Mouse (Mus musculus): Measurements from ENCODE around the gene Myrfl. TPM values are rescaled to one million over a fixed set of nuclear protein-coding genes. Genes with fewer than 3 reads are reported as not detected.

Myrfl gene
- total RNA-seq, 4 experiments from 2014 or later = 0.16 TPM; not detected in 3

DNA sequence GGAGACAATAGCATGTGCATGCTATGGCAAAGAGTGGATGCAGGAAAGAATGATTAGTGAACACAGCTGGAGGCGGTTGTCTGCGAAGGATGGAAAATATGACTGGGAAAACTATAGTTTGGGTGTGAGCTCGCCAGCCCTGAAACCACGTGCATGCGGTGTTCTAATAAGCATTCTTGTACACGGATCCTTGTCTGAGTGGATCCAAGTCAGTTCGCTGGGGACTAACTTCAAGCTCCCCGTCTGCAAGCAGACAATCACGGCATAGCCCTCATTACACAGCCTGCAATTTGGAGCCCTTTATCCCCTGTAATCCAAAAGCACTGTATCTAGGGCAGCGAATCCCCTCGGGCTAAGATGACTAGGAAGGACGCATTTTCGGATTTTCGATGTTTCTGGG is 136.2 kb downstream of the Myrfl start:
- no peak for DNase-seq (ENCODE audit: low spot score in 2 of 2)

DNA sequence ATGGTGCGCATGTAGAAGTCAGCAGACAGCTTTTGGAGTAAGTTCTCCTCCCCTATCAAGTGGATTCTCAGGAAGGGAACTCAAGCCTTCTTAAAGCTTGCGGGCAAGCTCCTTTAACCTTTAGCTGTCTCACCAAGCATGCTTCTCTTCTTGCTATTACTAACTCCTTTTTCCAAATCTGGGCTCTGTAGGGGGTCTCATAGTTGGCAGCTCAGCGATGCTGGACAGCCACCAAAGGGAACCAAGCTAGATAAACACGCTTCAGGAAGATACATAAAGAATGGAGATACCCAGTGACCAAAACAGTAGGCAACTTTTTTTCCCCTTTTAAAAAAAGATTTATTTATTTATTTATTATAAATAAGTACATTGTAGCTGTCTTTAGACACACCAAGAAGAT is 136.9 kb downstream of the Myrfl start:
- DNase-seq (ENCODE audit: low spot score in 2 of 2) = no peak

DNA sequence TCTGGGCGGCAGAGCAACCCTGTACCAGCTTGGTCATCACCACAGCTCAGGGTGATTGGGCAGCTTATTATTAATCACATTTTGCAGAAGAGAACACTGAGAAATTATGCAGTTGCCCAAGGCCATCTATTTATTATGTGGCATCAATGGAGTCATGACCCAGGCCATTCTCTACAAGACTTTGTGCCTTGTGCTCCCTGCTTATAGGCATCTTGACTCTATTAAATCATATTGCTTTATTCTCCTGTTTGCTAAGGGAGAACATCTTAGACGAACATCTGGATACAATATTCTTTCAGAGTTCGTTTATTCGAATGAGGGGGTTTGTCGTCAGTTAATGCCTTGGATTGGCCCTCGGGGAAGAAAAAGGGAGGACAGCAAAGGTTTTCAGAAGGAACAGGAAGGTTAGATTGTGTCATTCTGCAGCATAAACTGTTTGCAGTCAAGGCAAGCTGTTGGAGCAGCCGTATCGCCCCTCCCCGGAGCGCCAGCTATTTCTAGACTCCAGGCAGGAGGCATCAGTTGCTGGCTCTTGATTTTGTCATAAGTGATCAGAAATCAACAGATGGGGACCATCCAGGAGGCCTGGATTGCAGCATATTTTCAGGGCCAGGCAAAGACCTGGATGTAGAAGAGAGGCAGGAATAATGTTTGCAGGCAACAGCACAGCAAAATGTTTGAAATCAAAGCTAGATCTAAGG is 140.7 kb downstream of the Myrfl start:
- no peak for DNase-seq (ENCODE audit: low spot score in 2 of 2)

DNA sequence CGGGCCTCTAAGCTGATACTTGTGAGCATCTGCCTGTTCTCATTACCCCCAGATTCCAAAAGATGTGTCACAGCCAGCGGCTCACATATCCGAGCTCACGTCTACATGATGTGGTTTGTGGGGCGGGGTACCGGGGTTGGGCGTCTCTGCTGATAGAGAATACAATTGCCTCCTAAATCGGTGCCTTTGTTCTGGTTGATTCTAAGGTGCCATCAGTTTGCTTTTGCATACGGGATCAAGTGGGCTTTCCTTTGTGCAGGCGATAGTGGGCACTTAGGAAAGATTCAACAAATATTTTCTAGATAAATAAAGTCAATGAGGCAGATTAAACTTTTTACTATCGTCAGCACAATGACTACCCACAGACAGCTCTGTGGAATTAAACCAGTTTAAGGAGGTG is 141.8 kb downstream of the Myrfl start:
- DNase-seq (ENCODE audit: low spot score in 2 of 2) = no peak

DNA sequence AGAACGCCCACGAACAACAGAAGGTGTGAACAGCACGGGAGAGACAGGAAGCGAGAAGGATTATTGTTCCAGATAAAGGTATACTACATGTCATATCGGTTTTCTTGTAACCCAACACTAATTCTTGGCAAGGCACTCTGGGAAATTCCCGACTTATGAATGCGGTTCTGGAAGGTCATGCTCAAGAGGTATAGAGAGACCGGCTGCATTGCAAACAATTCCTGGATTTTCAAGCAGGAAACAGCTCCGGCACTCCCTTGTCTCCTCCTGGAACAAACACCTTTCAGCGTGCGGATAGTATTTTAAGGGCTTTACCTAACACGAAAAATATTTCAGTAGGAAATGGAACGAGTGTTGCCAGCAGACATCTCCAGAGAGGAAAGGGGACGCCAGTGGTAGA is 145.8 kb downstream of the Myrfl start:
- no peak for DNase-seq (ENCODE audit: low spot score in 2 of 2)

DNA sequence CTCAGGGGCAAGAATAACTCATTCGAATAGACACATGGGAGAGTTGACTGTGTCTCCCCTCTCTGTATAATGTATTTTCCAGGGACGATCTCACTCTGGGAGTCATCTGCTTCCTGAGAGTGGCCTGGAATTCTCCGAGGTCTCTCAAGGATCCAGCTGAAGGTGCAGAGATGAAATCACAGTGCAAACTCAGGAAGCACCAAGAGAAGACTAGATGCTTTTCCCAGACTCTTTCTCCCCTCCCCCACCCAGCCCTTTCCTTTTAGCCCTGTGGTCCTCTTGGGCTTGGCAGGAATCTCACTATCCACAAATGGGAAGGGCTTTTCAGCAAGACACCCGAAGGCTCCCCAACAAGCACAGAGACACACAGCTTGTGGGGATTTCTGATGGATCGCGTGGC is 146.7 kb downstream of the Myrfl start:
- DNase-seq (ENCODE audit: low spot score in 2 of 2) = no peak

DNA sequence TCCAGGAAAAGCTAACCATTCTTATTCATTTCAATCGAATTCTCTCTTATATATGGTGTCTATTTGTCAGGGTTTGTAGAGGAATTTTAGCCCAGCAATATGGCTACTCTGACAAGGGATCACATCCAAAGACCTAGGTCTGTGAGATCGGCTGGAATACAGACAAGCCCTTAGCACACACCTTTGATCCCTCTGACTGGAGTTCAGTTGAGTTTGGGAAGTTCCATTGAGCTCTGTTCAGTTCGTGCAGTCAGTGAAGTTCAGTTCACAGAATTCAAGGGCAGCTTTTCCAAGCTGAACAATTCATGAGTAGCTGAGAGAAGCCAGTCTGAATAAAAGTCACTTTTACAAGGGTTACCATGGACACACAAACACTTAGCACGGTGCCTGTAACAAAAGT is 148.0 kb downstream of the Myrfl start:
- DNase-seq (ENCODE audit: low spot score in 2 of 2) = no peak

DNA sequence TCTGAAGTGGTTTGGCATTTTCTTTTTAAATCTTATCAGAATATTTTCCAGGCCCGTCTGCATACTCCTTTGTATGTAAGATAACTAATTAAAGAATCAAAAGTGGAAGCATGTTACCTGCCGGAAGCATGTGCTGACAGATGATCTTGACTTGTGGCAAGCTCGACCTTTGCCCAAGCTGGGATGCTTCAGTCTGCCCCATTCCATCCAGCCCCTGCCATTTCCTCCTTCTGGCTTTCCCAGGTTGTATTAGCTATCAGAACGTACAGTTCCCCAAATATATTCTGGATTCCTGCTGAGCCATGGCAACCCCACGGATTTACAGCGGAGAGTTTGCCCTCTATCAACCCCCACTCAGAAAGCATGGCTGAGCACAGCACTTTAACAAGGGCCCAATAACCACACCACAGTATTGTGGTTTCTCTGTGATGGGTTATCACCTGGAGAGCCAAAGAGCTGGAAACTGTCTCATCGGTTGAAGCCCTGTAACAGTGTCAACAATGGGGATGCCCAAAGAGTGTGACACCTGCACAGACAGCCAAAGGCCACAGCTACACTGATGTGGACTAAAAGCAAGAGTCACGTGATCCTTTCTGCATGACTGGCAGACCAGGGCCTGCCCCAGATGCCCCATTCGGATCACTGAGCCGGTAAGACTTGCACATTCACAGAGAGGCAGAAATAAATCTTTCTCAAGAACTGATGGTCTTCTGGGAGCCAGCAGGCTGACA is 150.3 kb downstream of the Myrfl start:
- no peak for DNase-seq (ENCODE audit: low spot score in 2 of 2)

DNA sequence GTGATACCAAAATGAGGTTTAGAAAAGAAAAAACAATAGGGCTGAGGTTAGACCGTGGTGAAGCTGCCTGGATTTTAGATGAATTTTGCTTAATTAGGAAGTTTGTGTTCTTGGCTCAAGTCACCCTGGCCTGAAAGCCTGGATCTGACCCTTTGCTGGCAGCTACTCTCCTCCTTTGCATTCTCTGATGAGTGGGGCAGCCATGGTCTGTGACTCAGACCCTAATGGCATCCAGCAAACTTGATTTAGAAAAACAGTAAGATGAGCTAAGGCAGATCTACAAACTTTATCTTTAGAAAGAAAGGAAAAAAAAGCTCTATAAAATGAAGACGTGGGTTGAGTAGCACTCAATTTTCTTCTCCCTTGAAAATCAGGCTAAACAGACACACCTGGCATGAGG is 154.0 kb downstream of the Myrfl start:
- DNase-seq (ENCODE audit: low spot score in 2 of 2) = no peak

DNA sequence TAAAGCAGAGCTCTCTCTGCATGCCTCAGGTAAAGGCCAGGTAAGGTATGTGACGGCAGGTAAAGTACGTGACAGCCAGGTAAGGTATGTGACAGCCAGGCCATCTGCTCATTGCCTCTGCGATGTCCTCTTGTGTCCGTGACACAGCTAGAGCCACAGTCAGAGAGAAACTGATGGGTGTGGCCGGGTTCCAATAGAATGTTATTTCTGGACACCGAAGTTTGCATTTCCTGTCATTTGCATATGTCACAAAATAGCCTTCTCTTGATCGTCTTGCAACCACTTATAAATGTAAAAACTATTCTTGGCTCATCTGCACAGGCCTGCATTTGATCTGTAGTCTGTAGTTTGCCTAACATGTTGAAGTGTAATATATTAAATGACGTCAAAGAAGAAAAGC is 154.5 kb downstream of the Myrfl start:
- DNase-seq (ENCODE audit: low spot score in 2 of 2) = no peak

DNA sequence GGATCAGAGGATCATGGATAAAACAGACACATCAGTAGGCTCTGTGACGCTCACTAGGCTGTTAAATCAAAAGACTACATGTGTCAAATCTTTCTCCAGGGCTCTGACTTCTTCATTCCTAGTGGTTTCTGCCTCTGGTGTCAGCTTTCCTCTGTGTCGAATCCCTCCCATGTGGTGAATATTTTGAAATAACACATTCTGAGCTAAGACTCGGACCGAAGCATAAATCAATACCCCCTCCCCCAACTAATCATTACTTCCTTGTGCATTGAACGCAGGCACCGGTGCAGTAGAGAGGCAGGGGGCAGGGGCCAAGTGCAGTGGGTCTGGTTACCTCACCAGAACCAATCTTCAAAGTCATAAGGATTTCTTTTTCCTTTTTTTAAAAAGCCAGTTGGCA is 155.4 kb downstream of the Myrfl start:
- no peak for DNase-seq (ENCODE audit: low spot score in 2 of 2)

DNA sequence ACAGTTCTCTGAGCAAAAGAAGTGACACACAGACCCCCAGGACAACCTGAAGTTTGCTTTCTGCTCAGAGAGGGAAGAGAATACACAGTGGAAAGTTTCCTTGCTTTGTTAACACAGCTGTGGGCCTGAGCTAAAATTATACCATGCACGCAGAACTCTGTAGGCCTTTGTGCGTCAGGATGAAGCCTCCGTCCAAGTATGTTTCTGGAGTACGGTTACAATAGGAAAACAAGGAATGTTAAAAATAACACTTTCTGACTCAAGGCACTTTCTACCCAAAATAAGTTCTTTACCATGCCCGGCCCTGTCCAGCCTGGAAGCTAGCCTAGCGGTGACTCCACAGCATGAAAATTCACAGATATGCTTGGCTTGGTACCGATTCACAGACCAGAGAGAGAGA is 156.6 kb downstream of the Myrfl start:
- peak in 1 of 2 experiments; percentile 41 for DNase-seq (ENCODE audit: low spot score in 2 of 2)

DNA sequence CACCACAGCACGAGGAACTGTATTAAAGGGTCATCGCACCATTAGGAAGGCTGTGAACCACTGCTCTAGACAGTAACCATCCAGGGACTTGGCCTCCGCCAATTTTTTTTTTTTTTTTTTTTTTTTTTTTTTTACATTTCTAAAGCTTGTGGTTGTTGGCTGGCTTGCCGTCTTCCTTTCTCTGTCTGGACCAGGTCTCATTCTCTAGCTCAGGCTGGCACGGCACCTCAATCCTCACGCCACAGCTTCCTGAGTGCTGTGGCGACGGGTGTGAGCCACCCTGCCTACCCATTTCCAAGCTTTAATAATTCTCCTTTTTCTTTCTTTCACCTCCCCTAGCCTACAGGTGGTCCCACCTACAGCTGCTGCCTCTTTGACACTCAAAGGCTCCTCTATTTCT is 158.2 kb downstream of the Myrfl start:
- no peak for DNase-seq (ENCODE audit: low spot score in 2 of 2)

DNA sequence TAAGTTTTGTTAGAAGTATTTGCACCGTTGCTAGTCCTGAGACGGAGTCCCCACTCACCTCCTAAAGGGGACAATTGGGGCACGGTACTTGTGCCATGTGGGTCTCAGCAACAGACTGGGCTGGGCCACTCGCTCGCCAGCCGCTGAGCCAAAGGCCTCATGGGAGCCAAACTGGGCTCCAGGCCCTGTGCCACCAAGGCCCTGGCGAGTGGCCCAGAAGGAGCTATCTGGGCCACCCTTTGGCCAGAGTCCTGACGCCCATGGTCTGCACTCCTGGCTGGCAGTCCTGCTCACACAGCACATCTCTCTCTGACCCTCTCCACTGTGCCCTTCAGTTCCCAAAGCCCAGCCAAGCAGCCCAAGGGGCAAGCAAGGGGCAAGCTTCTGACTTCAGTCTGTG is 161.1 kb downstream of the Myrfl start:
- DNase-seq (ENCODE audit: low spot score in 2 of 2) = peak in 1 of 2 experiments; percentile 47

DNA sequence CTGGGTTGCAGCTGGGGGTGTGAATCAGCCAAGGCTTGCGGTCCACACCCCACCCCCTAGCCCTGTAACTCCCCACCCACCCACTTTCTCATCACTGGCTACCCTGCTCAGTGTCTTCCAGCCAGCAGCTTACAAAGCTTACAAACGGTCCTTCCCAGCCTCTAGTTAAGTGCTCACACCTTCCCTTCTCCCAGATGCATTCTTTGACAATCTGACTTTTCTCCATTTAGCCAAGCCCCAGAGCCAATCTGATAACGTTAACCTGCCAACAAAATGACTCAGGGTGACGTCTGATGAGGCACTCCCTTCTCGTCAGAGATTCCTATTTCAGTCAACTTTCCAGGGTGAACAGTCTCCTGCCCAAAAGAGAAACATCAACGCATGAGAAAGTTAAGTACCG is 163.1 kb downstream of the Myrfl start:
- DNase-seq (ENCODE audit: low spot score in 2 of 2) = no peak

DNA sequence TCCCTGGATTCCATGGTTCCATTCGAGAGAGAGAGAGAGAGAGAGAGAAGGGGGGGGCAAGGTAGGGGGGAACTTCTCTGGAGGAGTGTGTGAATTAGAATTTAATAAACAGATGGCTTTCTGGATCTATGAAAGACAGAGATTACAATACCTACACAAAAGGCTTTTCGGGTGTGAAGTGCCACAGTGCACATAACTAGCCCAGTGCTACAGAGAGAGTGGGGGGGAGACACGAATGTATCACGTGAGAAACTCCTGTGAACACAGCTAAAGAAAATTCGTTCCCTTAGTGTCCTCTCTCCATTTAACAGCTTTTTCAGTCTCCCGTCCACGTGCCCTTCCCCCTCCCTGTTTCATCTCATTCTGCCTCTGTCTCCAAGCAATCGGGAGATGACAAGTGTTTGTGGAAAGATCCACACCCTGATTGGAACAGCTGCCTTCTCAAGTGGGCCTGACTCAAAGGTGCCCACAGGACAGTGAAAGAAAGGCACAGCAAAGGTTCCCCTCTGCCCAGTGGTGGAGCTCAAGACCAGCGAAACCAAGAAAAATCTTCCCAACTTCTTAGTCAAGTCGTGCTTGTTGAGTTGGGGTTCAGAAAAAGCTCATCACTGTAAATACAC is 166.6 kb downstream of the Myrfl start:
- no peak for DNase-seq (ENCODE audit: low spot score in 2 of 2)

DNA sequence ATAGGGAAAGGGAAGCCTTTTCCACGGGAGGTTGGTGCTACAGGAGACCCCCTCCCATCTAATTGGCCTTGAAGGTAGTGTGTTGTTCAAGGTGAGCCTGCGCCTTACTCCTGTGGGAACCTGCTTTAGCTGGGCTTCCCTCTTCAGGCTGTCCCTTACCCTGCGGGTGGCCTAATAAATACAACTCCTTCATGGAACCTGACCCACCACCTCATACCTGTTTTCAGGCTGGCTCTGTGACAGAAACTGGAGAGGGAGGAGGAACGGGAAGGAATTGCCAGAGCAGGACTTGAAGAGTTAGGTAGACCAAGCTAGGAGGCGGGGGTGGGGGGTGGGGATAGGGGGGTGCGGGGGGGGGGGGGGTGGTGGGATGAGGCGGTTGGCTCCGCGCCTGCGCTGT is 167.9 kb downstream of the Myrfl start:
- no peak for DNase-seq (ENCODE audit: low spot score in 2 of 2)

DNA sequence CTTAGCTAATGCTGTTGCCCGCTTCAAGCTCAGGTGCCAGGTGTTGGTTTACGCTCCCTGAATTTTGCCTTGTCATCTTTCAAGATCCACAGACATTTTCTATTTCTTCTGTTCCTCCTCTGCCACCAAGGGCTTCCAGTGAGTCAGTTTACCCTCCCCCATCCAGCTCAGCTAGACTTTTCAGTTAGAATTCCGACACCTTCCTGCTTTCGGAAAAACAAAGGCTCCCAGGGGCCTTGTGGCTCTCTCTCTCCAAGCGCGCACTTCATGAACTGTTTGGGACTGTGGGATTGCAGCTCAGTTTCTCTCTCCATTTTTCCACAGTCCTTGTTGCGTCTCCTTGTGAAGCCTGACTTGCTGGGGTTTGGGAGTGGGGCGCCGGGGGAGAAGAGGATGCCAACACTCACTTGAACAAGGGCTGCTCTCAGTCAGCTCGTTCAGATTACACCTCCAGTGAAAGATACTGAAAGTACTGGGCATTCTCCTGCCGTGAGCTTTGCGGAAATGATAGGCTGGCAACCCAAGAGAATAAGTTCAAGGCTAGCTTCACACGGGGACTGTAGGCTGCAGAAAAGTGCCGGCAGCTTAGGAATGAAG is 168.9 kb downstream of the Myrfl start:
- no peak for DNase-seq (ENCODE audit: low spot score in 2 of 2)
